Mouse (Mus musculus) kidney, adult 2 months (tissue): Measurements from ENCODE around the gene Fam78a. TPM values are rescaled to one million over a fixed set of nuclear protein-coding genes. Genes with fewer than 3 reads are reported as not detected.
A peak's percentile ranks its signal among the peaks of the same experiment; 100 is the strongest.

Experiments used
- DNase-seq: peaks from one replicate; pipeline ENCODE4 v3.0.0; 2021
- H3K27ac ChIP-seq: fragments of 200-500 bp; 2 replicates; pipeline ENCODE4 v1.5.1; 2012; ENCODE audit warnings: low read depth, low read length, control low read depth, inconsistent platforms; ENCODE audit not compliant: insufficient read depth
- H3K27me3 ChIP-seq: fragments of 200-500 bp; replicated peaks from 2 replicates; pipeline ENCODE4 v1.6.1; 2012; ENCODE audit warnings: mild to moderate bottlenecking, moderate library complexity, low read length, inconsistent platforms; ENCODE audit not compliant: control insufficient read depth, insufficient read depth
- H3K36me3 ChIP-seq: fragments of 200-500 bp; 2 replicates; pipeline ENCODE4 v1.6.1; 2012; ENCODE audit warnings: mild to moderate bottlenecking, moderate library complexity, low read length, inconsistent platforms; ENCODE audit not compliant: control insufficient read depth, insufficient read depth
- H3K4me1 ChIP-seq: fragments of 200-500 bp; 2 replicates; pipeline ENCODE4 v1.6.1; 2011; ENCODE audit warnings: low read length; ENCODE audit not compliant: control insufficient read depth, insufficient read depth
- H3K4me3 ChIP-seq: fragments of 200-500 bp; 2 replicates; pipeline ENCODE4 v1.5.1; 2011; ENCODE audit warnings: mild to moderate bottlenecking, low read depth, low read length, control low read depth; ENCODE audit not compliant: insufficient read depth
- CTCF ChIP-seq: fragments of 200-500 bp; conservative IDR thresholded peaks from 2 replicates; pipeline ENCODE4 v1.5.1; 2011; ENCODE audit warnings: low read depth, mild to moderate bottlenecking, control low read depth, low read length, moderate library complexity, mixed read lengths; ENCODE audit not compliant: insufficient read depth, insufficient read length
- POLR2A ChIP-seq: fragments of 200-500 bp; IDR thresholded peaks from one replicate; pipeline ENCODE4 v1.6.1; 2011; ENCODE audit warnings: low read depth, low read length, control low read depth
- WGBS: fragments of 180-500 bp; shearing (Covaris S2); methylation state at CpG from one replicate; pipeline ENCODE4 v1.1.7; 2018; 5-methylcytosine and 5-hydroxymethylcytosine counted together
- polyA plus RNA-seq: library from polyadenylated mRNA; depleted of rRNA; stranded (reverse); fragments of >200 nt; gene quantifications from 2 replicates; pipeline ENCODE4 v1.2.3, GENCODE M21; 2012; rRNA removed

The Fam78a gene
- polyA plus RNA-seq, 1 experiment, result 4.9 TPM

- no peaks in the 10 kb centered on the region; the same call in 1 of the 2 replicates for H3K36me3 ChIP-seq
- no peak overlapping the region for H3K4me3 ChIP-seq
- TF ChIP-seq POLR2A, result no peak
- TF ChIP-seq CTCF, result no peak
- no peaks in the 10 kb centered on the region for H3K27me3 ChIP-seq
- no peaks in the 10 kb centered on the region for H3K4me1 ChIP-seq
- DNase-seq, result peak; percentile 57
- WGBS, result 44% methylated on average over 4 of the region's 4 CpGs
- no peak overlapping the region for H3K27ac ChIP-seq
Observed at GRCm38 (mm10) chr2:32019704-32020103, 65.0 kb downstream of the Fam78a start.

- peaks cover 4% of the 10 kb centered on the region for H3K36me3 ChIP-seq
- no peak overlapping the region for H3K27ac ChIP-seq
- no peaks in the 10 kb centered on the region for H3K4me1 ChIP-seq
- no peak overlapping the region for H3K4me3 ChIP-seq
- no peaks in the 10 kb centered on the region for H3K27me3 ChIP-seq
- 88% methylated on average over 11 of the region's 11 CpGs for WGBS
- DNase-seq, result no peak
- TF ChIP-seq CTCF (no peak), POLR2A (no peak)
Observed at GRCm38 (mm10) chr2:32008716-32009115, 75.9 kb downstream of the Fam78a start.

DNA sequence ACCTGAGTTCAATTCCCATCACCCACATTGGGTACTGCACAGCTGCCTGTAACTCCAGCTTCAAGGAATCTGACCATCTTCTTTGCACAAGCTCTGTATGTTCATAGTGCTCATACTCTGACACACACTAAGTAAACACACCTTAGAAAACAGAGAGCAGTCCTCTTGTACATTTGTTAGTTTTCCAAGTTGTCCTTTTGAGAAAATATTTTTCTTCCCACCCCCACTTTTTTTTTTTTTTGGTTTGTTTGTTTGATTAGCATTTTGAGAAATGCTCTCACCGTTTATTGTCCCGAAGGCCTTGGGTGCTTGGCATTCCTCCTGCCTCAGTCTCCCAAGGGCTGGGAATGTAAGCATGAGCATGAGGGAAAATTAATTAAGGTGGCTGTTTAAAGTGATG is 76.3 kb downstream of the Fam78a start:
- DNase-seq, result no peak
- Histone ChIP-seq H3K27me3 (no peaks in the 10 kb centered on the region), H3K27ac (no peak overlapping the region), H3K4me3 (no peak overlapping the region), H3K4me1 (no peaks in the 10 kb centered on the region), H3K36me3 (peaks cover 4% of the 10 kb centered on the region)
- TF ChIP-seq POLR2A, result no peak
- TF ChIP-seq CTCF, result no peak
- 81% methylated on average over 2 of the region's 2 CpGs for WGBS

Other genes starting within 250 kb of the Fam78a start
- gene Fibcd1, start 238.9 kb downstream of the Fam78a start, polyA plus RNA-seq, result 0.03 and 0.05 TPM in 2 replicates
- gene Lamc3, start 197.6 kb downstream of the Fam78a start, polyA plus RNA-seq, result 20.7 and 24.8 TPM in 2 replicates
- gene Aif1l, start 134.7 kb downstream of the Fam78a start, polyA plus RNA-seq, result 152 and 177 TPM in 2 replicates
- gene Nup214, start 110.4 kb downstream of the Fam78a start, polyA plus RNA-seq, result 41.3 and 41.8 TPM in 2 replicates
- 5.7 and 6.0 TPM in 2 replicates for gene Plpp7, start 10.7 kb upstream of the Fam78a start, polyA plus RNA-seq
- gene Prrc2b, start 66.2 kb upstream of the Fam78a start, polyA plus RNA-seq, result 42.5 and 43.5 TPM in 2 replicates
- gene Pomt1, start 151.7 kb upstream of the Fam78a start, polyA plus RNA-seq, result 30.2 and 37.2 TPM in 2 replicates
- 134 and 147 TPM in 2 replicates for gene Uck1, start 175.3 kb upstream of the Fam78a start, polyA plus RNA-seq
- gene Golga2, start 202.5 kb upstream of the Fam78a start, polyA plus RNA-seq, result 30.8 and 31.2 TPM in 2 replicates
- gene Swi5, start 203.2 kb upstream of the Fam78a start, polyA plus RNA-seq, result 191 and 242 TPM in 2 replicates